Mouse (Mus musculus) left cerebral cortex, adult 18-20 months (tissue): ENCODE measurements around the gene Ggta1. TPM values are rescaled to one million over a fixed set of nuclear protein-coding genes. Genes with fewer than 3 reads are reported as not detected.
"Not testable (repeated sequence)": the region's sequence is repeated elsewhere in the genome, so short reads cannot be mapped to it uniquely, and the experiment has no call there.

Experiments
- DNase-seq, 2 experiments: peaks; one replicate each; pipeline ENCODE4 v3.0.0; 2021 to 2022; ENCODE audit warnings: low spot score in 2 of 2, mixed read lengths in 1 of 2
- total RNA-seq, 2 experiments: library from RNA; stranded (reverse); gene quantifications; 2 replicates each; pipeline ENCODE4 v1.2.3; 2021

Ggta1 gene
- total RNA-seq, 2 experiments from 2014 or later = 3.3 to 3.6 TPM

GRCm38 (mm10) chr2:35461971-35462787, 852 bp downstream of the Ggta1 start:
- DNase-seq = no peak

GRCm38 (mm10) chr2:35461131-35461947, 1.7 kb downstream of the Ggta1 start:
- no peak for DNase-seq

GRCm38 (mm10) chr2:35460378-35460880, 2.6 kb downstream of the Ggta1 start:
- DNase-seq = no peak

GRCm38 (mm10) chr2:35459316-35459715, 3.7 kb downstream of the Ggta1 start:
- no peak for DNase-seq

GRCm38 (mm10) chr2:35458421-35458820, 4.6 kb downstream of the Ggta1 start:
- DNase-seq = no peak

- no peak for DNase-seq
Observed at GRCm38 (mm10) chr2:35453736-35454135, 9.3 kb downstream of the Ggta1 start.

- not testable (repeated sequence) for DNase-seq
Observed at GRCm38 (mm10) chr2:35452695-35453094, 10.3 kb downstream of the Ggta1 start.

GRCm38 (mm10) chr2:35451484-35452050, 11.5 kb downstream of the Ggta1 start:
- no peak for DNase-seq

- DNase-seq = no peak
Observed at GRCm38 (mm10) chr2:35450856-35451255, 12.2 kb downstream of the Ggta1 start.

- no peak for DNase-seq
Observed at GRCm38 (mm10) chr2:35449687-35450622, 13.1 kb downstream of the Ggta1 start.

GRCm38 (mm10) chr2:35448914-35449670, 13.9 kb downstream of the Ggta1 start:
- DNase-seq = no peak

GRCm38 (mm10) chr2:35448215-35448913, 14.7 kb downstream of the Ggta1 start:
- DNase-seq = no peak

GRCm38 (mm10) chr2:35447453-35447852, 15.6 kb downstream of the Ggta1 start:
- DNase-seq = no peak

- DNase-seq = no peak
Observed at GRCm38 (mm10) chr2:35446798-35447197, 16.2 kb downstream of the Ggta1 start.

GRCm38 (mm10) chr2:35446300-35446699, 16.7 kb downstream of the Ggta1 start:
- DNase-seq = no peak

GRCm38 (mm10) chr2:35445610-35446009, 17.4 kb downstream of the Ggta1 start:
- DNase-seq = no peak

- DNase-seq = no peak
Observed at GRCm38 (mm10) chr2:35444764-35445262, 18.2 kb downstream of the Ggta1 start.

- no peak for DNase-seq
Observed at GRCm38 (mm10) chr2:35443981-35444763, 18.9 kb downstream of the Ggta1 start.
